Mouse (Mus musculus) heart, embryonic 10.5 days (tissue): ENCODE results near the gene Xpo6. TPM values are rescaled to one million over a fixed set of nuclear protein-coding genes. Genes with fewer than 3 reads are reported as not detected.
A peak's percentile ranks its signal among the peaks of the same experiment; 100 is the strongest.

ENCODE experiments used
- DNase-seq: peaks from one replicate; pipeline ENCODE4 v3.0.0-alpha.2; 2017; ENCODE audit warnings: low spot score
- H3K27ac ChIP-seq: fragments of 300-500 bp; sonication (generic); 2 replicates; pipeline ENCODE4 v1.5.1; 2016; ENCODE audit warnings: mild to moderate bottlenecking
- H3K27me3 ChIP-seq: fragments of 300-500 bp; sonication (generic); 2 replicates; pipeline ENCODE4 v1.6.1; 2016; ENCODE audit warnings: mild to moderate bottlenecking; ENCODE audit not compliant: poor library complexity, insufficient read depth, severe bottlenecking
- H3K36me3 ChIP-seq: fragments of 300-500 bp; sonication (generic); 2 replicates; pipeline ENCODE4 v1.6.1; 2016; ENCODE audit warnings: mild to moderate bottlenecking, moderate library complexity
- H3K4me1 ChIP-seq: fragments of 300-500 bp; sonication (generic); 2 replicates; pipeline ENCODE4 v1.6.1; 2016; ENCODE audit warnings: mild to moderate bottlenecking
- H3K4me3 ChIP-seq: fragments of 300-500 bp; sonication (generic); 2 replicates; pipeline ENCODE4 v1.5.1; 2016; ENCODE audit warnings: mild to moderate bottlenecking, moderate library complexity
- H3K9me3 ChIP-seq: fragments of 300-500 bp; sonication (generic); 2 replicates; pipeline ENCODE4 v1.6.1; 2016; ENCODE audit warnings: mild to moderate bottlenecking, moderate library complexity
- WGBS: fragments of 180-500 bp; shearing (Covaris S2); methylation state at CpG from one replicate; pipeline ENCODE4 v1.1.7; 2016; 5-methylcytosine and 5-hydroxymethylcytosine counted together
- polyA plus RNA-seq: library from polyadenylated mRNA; unstranded; fragments of >200 nt; fragmentation: Nextera tagmentation; extraction: Ambion mirVana; gene quantifications from 2 replicates; pipeline ENCODE4 v1.2.1, GENCODE M21; 2016

Gene Xpo6
- 42.9 and 57.5 TPM in 2 replicates for polyA plus RNA-seq

DNA sequence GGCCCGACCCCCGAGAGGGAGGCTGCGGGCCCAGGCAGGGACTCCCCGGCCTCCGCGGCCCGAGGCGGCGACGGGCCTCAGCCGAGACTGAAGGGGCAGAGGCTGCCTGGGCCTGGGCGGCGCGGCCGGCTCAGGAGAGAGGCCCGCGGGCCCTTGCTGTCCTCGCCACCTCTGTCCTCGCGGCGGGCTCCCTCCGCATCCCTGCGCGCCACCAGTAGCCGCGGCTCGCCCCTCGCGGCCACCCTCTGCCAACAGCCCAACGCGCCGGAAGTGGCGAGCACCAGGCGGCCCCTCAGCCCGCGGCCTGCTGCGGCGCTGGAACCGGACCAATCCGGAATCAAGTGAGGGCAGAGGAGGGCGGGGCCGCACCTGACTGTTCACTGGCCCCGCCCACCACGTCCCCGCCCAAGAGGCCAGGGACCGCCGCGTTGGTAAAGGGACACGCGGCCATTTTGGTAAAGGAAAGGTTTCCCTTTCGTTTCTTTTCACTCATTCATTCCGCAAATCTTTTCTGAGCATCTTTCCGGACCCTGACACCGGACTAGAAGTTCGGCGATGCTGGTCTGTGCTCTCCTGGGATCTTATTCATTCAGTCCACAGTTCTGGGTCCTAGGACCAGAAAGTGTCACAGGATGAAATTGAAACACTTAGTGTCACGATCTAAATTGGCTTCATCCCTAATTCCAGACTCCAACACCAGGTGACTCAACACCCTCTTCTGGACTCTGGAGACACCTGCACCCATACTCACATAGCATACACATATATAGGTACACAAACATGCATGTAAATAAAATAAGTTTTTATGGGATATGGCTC lies at the start of gene Xpo6:
Gene Xpo6, minus strand, starts transcription at position 324 of the 819 bp plus-strand sequence.
- Histone ChIP-seq H3K4me3 (peak within 1 kb of the TSS; percentile 93), H3K4me1 (peaks cover 20% of the 10 kb centered on the region), H3K27ac (peak within 1 kb of the TSS; percentile 97), H3K9me3 (no peaks in the 10 kb centered on the region), H3K27me3 (no peaks in the 10 kb centered on the region), H3K36me3 (no peaks in the 10 kb centered on the region)
- under 1% methylated on average over 57 of the region's 57 CpGs for WGBS
- DNase-seq = peak; percentile 98

DNA sequence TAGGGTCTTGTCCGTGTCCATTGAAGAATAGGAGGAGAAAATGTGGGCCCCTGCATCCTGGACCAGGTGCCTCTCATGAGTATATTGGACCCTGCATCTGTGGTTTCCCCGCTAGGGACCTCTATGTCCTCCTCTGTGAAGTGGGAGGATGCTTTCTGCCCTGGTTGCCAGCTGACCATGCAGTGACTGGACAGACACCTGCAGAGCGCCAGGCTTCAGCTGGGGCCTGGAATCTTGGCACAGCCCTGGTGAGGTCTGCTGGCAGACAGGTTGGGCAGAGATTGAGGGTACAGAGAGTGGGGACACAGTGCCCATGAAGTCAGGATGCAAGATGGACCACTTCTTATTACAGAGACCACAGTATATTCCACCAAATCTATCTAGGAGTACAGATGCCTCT lies 49.7 kb upstream of the Xpo6 start:
- H3K4me1 ChIP-seq = peaks cover 49% of the 10 kb centered on the region
- H3K4me3 ChIP-seq = no peak overlapping the region
- peaks cover 34% of the 10 kb centered on the region; the same call in 1 of the 2 replicates for H3K27me3 ChIP-seq
- H3K9me3 ChIP-seq = no peaks in the 10 kb centered on the region
- no peak for DNase-seq
- 84% methylated on average over 3 of the region's 3 CpGs for WGBS
- H3K36me3 ChIP-seq = no peaks in the 10 kb centered on the region
- H3K27ac ChIP-seq = no peak overlapping the region

DNA sequence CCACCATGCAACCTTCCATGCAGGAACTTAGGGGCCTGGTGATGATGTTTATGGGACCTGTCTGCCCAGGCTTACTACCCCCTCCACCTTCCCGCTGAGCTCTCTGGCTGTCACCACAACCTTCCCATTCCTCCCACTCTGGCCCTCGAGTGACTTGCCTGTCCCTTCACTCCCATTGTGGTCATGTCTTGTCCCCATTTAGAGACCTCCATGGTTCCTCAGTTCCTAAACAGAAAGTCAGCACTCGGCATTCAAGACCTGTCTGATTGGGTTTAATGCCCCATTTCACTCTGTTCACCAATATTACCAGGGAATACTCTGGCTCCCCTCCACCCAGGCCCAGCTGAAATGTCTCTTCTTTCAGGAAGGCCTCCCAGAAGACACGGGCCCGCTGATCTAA lies 48.8 kb upstream of the Xpo6 start:
- DNase-seq = peak; percentile 70
- H3K4me1 ChIP-seq = peaks cover 49% of the 10 kb centered on the region
- peaks cover 34% of the 10 kb centered on the region; the same call in 1 of the 2 replicates for H3K27me3 ChIP-seq
- no peaks in the 10 kb centered on the region for H3K9me3 ChIP-seq
- no peaks in the 10 kb centered on the region for H3K36me3 ChIP-seq
- 66% methylated on average over 5 of the region's 5 CpGs for WGBS
- H3K27ac ChIP-seq = peak overlapping the region; percentile 79; the same call in 1 of the 2 replicates
- peak overlapping the region; percentile 50 for H3K4me3 ChIP-seq

DNA sequence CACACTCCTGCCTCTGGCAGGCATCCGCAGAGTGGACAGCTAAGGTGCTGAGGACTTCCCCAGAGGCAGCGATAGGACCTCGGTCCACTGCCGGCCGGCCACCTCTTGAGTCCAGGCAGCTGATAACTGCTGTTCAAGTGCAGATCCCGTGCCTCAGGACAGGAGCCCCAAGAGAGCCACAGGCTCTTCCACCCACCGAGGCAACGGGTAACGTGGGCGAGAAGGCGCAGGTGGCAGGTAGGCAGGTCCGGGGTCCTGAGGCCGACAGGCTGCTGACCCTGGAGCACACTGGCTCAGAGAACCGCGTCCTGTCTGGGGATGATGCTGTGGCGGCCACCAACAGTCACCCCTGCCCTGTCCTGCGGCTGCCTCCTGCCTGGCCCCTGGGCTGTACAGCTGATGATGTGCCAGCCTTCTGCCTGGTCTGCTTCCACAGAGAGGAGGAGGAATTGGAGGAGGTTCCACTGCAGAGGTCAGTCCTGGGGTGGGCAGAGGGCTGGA lies 48.4 kb upstream of the Xpo6 start:
- Histone ChIP-seq H3K36me3 (no peaks in the 10 kb centered on the region), H3K4me1 (peaks cover 49% of the 10 kb centered on the region), H3K4me3 (peak overlapping the region; percentile 50), H3K9me3 (no peaks in the 10 kb centered on the region), H3K27ac (peak overlapping the region; percentile 79), H3K27me3 (peaks cover 34% of the 10 kb centered on the region; the same call in 1 of the 2 replicates)
- DNase-seq = peak; percentile 77
- WGBS = 33% methylated on average over 17 of the region's 17 CpGs

DNA sequence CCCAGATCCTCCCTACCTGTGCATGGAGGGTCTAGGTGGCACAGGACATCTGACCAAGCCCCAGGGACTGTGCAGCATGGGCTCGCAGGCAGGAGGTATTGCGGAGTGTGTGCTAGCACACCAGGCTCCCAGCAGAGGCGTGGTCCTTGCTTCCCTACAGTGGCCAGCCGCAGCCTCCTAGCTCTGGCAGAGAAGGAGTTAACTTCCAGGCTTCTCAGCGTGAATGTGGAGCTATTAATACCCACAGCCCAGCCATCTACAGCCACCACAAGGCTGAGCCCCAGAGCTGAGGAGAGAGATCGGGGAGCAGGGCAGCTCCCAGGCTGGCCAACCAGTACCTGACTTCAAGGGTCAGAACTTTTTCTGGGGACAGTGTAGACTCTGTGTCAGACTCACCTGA lies 47.8 kb upstream of the Xpo6 start:
- peaks cover 34% of the 10 kb centered on the region; the same call in 1 of the 2 replicates for H3K27me3 ChIP-seq
- H3K4me3 ChIP-seq = peak overlapping the region; percentile 50
- H3K4me1 ChIP-seq = peaks cover 49% of the 10 kb centered on the region
- peak; percentile 84 for DNase-seq
- WGBS = 3% methylated on average over 6 of the region's 6 CpGs
- H3K36me3 ChIP-seq = no peaks in the 10 kb centered on the region
- H3K27ac ChIP-seq = peak overlapping the region; percentile 79
- no peaks in the 10 kb centered on the region for H3K9me3 ChIP-seq

DNA sequence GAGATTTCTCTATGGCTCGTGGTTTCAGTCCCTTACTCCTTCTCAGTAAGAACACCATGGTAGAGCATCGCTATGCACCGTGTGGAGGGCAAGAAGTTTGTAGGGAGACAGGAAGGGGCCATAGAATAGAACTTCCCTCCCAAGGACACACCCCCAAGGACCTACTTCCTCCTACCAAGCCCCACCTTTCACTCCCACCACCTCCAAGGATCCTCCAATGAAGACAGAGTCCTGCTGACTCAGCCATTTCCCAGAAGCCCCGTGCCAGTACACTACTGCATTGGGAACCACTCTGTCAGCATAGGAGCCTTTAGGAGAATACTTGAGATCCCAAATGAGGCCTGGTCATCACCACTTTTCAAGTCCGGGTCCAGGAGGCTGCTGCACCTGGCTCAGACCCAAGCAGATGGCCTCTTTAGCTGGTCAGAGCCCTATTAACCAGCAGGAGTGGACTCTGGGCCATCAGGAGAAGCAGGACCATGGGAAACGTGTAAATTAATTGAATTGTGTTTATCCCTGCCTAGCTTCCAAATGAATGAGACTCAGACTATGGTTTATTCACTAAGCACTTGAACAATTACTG lies 44.0 kb upstream of the Xpo6 start:
- H3K27me3 ChIP-seq = 0 out of 2 replicates have a peak, but pooled peaks cover 22% of the 10 kb centered on the region
- DNase-seq = no peak
- 79% methylated on average over 6 of the region's 6 CpGs for WGBS
- H3K36me3 ChIP-seq = no peaks in the 10 kb centered on the region
- no peaks in the 10 kb centered on the region for H3K9me3 ChIP-seq
- peaks cover 31% of the 10 kb centered on the region for H3K4me1 ChIP-seq
- H3K4me3 ChIP-seq = no peak overlapping the region
- no peak overlapping the region for H3K27ac ChIP-seq

DNA sequence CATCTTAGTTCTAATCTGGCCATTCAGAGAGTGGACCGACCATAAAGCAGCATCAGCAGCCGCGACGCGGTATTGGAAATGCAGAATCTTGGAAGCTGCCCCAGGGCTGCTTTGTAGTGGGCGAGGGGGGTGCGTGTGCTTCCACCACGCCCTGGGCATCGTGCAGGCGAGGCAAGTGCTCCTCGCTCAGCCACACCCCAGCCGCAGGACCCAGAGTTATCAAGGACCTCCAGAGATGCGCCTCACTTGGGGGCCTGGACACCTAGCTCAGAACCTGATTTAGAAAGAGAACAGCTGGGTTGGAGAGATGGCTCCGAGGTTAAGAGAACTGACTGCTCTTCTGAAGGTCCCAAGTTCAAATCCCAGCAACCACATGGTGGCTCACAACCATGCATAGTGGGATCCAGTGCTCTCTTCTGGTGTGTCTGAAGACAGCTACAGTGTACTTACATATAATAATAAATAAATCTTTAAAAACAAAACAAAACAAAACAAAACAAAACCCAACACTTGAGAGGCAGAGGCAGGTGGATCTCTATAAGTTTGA lies 40.6 kb upstream of the Xpo6 start:
- no peak overlapping the region for H3K27ac ChIP-seq
- H3K4me3 ChIP-seq = no peak overlapping the region
- WGBS = 76% methylated on average over 14 of the region's 14 CpGs
- H3K9me3 ChIP-seq = no peaks in the 10 kb centered on the region
- H3K4me1 ChIP-seq = peaks cover 15% of the 10 kb centered on the region
- H3K27me3 ChIP-seq = peaks cover 7% of the 10 kb centered on the region; the same call in 1 of the 2 replicates
- no peak for DNase-seq
- no peaks in the 10 kb centered on the region for H3K36me3 ChIP-seq

DNA sequence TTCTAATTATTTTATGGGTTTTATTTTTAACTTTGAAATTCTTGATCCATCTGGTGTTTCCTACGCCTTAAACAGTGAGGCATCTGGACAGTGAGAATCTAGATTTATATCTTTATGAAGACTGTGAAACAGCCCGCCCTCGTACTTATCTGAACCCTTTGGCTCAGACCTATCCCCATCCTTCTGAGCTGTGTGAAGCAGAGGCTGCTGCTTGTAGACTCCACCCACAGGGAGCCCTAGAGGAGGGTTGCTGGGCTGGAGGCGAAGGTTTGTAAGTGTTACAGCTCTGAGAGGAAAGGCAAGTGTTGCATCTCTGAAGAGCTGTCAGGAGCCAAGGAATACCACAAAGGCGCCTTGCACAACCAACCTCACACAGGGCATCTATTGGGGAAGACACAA lies 36.5 kb upstream of the Xpo6 start:
- Histone ChIP-seq H3K36me3 (no peaks in the 10 kb centered on the region), H3K4me3 (no peak overlapping the region), H3K9me3 (no peaks in the 10 kb centered on the region), H3K27ac (no peak overlapping the region), H3K4me1 (peaks cover 13% of the 10 kb centered on the region), H3K27me3 (peaks cover 7% of the 10 kb centered on the region; the same call in 1 of the 2 replicates)
- DNase-seq = no peak
- WGBS = 55% methylated on average over 5 of the region's 5 CpGs

DNA sequence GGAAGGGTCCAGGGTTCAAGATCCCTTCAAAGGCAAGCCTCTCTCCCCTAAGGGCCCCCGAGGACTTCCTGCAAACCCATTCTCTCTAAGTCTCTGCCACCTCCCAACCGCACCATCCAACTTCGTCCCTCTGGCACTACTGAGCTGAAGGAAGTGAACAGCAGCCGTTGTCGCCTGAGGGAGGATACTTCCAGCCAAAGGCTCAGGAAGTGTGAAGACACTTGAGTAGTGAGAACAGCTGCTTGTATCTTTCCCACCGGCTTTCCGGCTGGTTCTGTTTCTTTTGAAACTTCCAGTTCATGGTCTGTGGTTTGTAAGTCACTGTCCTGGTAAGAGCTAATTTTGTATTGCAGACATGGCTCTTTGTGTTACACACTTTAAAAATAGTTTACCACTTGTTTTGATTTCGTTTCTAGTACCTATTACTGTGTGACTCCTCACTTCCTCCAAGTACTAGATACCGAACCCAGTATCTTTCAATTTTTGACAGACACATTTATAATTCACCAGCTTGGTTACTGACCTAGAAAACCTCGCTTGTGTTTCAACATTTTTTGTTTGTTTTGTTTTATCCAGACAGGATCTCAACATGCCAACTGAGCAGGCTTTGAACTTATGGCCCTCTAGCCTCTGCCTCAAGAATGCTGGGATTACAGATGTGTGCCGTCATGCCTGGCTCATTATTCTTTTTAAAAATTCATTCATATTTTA lies 35.9 kb upstream of the Xpo6 start:
- Histone ChIP-seq H3K36me3 (no peaks in the 10 kb centered on the region), H3K4me1 (peaks cover 13% of the 10 kb centered on the region), H3K27me3 (peaks cover 7% of the 10 kb centered on the region; the same call in 1 of the 2 replicates), H3K4me3 (no peak overlapping the region), H3K27ac (no peak overlapping the region), H3K9me3 (no peaks in the 10 kb centered on the region)
- WGBS = 53% methylated on average over 11 of the region's 11 CpGs
- no peak for DNase-seq

DNA sequence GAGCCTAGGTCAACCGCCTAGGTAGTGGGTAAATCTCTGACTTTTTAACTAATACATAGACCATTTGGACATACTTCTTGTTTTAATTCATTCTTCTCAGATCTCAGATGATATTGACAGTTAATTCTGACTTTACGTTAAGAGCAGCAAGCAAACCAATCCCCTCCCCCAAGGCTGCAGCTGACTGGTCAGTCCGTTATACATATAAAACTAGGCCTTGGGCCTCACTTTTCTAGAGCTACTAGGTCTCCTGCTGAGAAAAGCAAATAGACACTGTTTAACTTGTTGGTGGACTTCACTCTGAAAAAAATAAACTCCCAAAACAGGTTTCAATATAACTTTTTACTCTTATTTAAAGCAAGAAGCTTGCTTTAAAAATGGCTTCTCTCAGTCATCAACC lies 34.3 kb upstream of the Xpo6 start:
- H3K4me1 ChIP-seq = peaks cover 13% of the 10 kb centered on the region
- DNase-seq = no peak
- WGBS = 88% methylated on average over 3 of the region's 3 CpGs

DNA sequence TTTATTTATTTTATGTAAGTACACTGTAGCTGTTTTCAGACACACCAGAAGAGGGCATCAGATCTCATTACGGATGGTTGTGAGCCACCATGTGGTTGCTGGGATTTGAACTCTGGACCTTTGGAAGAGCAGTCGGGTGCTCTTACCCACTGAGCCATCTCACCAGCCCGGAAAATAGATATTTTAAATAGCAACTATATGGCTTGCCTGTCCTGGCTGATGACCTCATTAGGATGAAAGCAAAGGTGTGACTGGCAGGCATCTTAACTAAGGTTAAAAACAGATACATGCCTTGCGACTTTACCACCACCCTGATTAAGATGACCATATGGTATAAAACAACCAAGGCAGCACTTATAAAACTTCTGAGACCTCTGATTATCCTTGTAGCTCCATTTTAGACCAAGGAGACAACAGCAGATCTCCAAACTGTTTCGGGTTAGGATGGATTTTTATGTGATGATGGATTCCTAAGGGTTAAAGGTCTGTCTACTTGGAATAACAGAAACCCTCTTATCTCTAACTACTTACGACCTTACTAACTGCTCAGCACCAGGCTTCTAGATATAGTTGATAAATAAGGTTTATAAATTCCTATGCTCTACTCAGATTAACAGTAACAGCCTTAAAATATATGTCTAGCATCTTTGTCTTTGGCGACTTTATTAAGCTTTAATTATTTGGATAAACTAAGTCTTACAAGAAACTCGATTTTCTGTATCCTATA lies 32.2 kb upstream of the Xpo6 start:
- Histone ChIP-seq H3K9me3 (no peaks in the 10 kb centered on the region), H3K4me1 (peaks cover 12% of the 10 kb centered on the region), H3K36me3 (no peaks in the 10 kb centered on the region), H3K4me3 (no peak overlapping the region), H3K27me3 (no peaks in the 10 kb centered on the region), H3K27ac (no peak overlapping the region)
- DNase-seq = no peak
- WGBS = 60% methylated on average over 8 of the region's 8 CpGs

More for the DNA sequence above, 34.3 kb upstream of the Xpo6 start:
- Histone ChIP-seq H3K27ac (no peak overlapping the region), H3K4me3 (no peak overlapping the region), H3K27me3 (peaks cover 7% of the 10 kb centered on the region; the same call in 1 of the 2 replicates), H3K36me3 (no peaks in the 10 kb centered on the region), H3K9me3 (no peaks in the 10 kb centered on the region)
